Mouse (Mus musculus) c-Kit-negative CD71-positive TER-119-positive erythroid progenitor cells, embryonic 14.5 days (primary cell): Measurements from ENCODE around the gene Vsx1.

ENCODE experiments used
- DNase-seq: peaks from one replicate; pipeline ENCODE4 v3.0.0-alpha.2; 2013; ENCODE audit warnings: low read depth, low spot score

The Vsx1 gene

GRCm38 (mm10) chr2:150667820-150668766 lies 21.1 kb downstream of the Vsx1 start, which contains the start of gene Acss1:
Acss1 (minus strand) TSS chr2:150668500.
- DNase-seq = peak; percentile 67

DNA sequence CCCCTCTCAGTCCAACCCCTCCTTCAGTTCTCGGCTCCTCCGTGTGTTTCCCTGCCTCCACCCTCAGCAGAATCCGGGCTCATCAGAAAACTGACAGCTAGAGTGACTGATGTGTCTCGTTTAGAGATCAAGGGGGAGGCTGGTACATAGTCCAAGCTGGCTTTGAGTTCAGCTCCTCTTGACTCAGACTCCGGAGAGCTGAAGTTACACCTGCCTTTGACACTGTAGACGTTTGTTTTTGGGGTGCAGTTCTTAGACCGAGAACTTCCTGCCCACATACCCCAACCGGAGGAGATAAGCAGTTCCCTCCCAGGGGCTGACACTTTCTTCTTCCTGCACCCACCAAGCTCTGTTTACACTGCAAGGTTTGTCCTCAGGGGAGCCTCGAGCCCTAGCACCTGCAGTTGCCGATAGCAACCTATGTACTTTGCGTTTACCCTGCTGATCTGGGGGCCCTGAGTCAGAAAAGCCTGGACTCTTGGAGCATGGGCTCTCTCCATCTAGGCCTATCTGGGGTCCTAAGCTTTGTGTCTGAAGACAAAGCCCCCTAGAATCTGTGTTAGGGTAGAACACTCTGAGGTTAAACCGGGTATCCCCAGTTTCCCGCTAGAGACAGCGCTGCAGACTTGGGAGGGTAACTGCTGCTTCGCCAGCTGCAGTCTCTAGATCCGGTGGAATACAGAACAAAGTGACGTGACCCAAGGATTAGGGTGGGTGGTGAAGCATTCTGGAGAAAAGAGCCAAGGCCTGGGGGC lies 21.9 kb downstream of the Vsx1 start:
- peak; percentile 45 for DNase-seq

- DNase-seq = no peak
Observed at GRCm38 (mm10) chr2:150666723-150667064, 22.5 kb downstream of the Vsx1 start.

- DNase-seq = peak; percentile 60
Observed at GRCm38 (mm10) chr2:150665534-150666451, 23.4 kb downstream of the Vsx1 start.

DNA sequence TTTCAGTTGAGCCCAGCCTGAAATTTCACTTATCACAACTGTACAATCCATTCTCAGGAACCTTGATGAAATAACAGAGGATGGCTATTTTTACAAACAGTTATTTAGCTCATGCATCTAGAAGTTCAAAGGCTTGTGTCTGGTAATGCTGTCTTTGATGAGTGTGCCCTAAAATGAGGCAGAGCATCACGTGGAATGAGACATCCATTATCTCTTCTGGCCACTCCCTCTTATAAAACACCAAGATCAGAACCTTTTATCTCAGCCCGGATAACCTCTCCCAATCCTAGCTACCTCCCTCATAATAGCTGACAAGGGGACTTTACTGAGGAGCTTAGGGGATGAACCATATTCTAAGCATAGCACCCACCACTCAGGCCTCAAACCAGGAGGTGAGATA lies 24.2 kb downstream of the Vsx1 start:
- peak; percentile 32 for DNase-seq

DNA sequence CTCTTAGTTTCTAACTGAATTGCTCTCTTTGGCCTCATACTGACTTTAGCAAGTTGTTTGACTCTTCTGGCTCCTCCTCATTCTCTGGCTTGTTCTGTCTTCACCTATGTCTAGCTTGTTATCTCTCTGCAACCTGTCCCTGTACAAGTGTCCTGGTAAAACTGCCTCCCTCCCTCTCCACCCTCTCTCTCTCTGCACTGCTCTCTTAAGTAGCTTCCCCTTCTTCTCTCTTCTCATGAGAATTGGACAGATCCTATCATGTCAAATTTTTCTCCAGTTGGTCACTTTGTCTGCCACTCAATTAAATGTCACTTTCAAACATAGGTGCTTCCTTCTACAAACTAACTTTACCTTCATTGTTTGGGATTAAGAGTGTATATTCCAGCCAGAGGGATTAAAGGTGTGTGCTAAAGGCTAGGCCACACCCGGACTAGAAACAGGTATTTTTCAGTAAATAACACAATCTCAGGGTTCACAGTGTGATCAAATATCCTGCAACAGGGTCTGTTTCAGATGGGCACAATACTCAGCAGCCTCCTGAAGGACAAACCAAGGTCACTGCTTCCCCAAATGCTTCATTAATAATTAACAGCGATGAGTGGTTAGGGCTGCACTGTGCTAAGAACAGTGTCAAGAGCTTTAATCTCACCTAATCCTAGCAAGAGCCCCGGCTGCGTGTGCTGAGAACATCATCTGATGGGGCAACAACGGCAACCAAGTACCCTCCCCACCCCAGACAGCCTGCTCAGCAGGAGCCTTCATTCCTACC lies 24.8 kb downstream of the Vsx1 start:
- DNase-seq = peak; percentile 20

GRCm38 (mm10) chr2:150663255-150663654 lies 25.9 kb downstream of the Vsx1 start:
- peak; percentile 52 for DNase-seq

GRCm38 (mm10) chr2:150662007-150662406 lies 27.2 kb downstream of the Vsx1 start:
- no peak for DNase-seq

- DNase-seq = no peak
Observed at GRCm38 (mm10) chr2:150660668-150661451, 28.3 kb downstream of the Vsx1 start.

DNA sequence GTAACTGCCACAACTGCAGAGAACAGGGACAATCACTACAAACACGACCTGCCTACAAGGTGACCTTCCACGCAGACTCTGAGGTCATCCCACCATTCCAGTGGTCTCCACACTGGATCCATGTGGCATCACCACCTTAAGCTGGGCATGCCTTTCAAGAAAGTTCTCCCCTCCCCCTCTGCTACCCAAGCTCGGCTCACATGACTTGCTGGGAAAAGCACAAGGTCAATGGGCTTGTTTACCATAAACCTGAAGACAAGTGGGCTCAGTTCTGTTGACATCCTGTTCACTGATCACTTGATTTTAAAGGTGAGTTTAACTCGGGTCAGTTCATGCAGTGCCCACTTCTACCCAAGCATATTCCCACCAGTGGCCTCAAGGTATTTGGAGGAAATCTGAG lies 29.1 kb downstream of the Vsx1 start:
- no peak for DNase-seq

DNA sequence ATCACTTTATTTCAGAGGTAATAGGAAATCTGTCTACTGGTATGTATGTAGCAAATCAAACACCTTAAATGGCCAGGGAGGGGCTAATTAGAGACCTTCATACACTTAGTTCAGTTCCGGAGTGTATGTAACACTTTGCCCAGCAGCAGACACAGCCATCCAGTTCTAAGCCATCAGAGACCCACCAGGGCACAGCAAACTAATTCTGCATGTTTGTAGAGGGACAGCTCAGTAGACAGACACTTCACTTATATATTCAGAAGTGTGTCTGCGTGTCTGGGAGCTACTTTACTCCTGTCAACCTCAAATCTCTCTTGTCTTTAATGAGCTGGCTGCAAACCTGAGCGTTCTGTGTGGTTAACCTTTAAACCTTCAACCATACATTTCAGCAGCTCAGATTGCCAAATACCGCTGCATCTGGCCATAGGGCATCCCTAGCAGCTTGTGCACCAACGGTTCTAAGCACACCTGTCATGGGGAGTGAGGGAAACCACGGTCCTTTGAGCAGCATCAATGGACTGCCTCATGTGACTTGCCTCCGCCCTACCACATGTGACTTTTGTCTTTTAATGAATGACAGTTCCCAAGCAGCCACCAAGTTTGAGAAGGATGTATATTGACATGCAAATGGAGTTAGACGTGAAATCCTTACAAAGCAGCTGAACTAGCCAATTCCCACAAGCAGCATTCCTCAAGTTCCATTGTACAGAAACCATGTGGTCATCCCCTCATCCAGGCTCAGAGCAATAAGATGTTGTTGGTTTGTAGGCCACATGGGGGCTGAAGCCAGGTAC lies 32.0 kb downstream of the Vsx1 start:
- no peak for DNase-seq

GRCm38 (mm10) chr2:150656112-150656511 lies 33.0 kb downstream of the Vsx1 start:
- DNase-seq = no peak

- DNase-seq = no peak
Observed at GRCm38 (mm10) chr2:150655290-150655689, 33.9 kb downstream of the Vsx1 start.

DNA sequence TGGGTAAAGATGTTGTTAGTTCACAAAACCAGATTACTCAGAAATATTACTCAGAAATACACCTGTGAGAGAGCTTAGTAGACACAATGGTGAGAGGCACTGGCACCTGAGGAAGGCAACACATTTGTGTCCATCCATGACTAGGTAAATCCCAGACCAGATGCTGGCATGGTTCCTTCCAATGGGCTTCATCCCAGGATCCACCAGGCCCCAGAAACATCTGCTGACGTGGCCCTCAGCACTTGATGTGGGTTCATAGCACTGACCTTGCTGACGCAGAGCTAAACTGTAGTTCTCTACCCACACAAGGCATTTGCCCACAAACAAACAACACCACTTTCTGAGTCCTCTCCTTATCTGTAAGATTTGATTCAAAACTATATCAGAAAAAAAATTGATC lies 34.3 kb downstream of the Vsx1 start:
- DNase-seq = no peak

GRCm38 (mm10) chr2:150651366-150651765 lies 37.8 kb downstream of the Vsx1 start:
- no peak for DNase-seq

GRCm38 (mm10) chr2:150650511-150651074 lies 38.6 kb downstream of the Vsx1 start:
- no peak for DNase-seq

DNA sequence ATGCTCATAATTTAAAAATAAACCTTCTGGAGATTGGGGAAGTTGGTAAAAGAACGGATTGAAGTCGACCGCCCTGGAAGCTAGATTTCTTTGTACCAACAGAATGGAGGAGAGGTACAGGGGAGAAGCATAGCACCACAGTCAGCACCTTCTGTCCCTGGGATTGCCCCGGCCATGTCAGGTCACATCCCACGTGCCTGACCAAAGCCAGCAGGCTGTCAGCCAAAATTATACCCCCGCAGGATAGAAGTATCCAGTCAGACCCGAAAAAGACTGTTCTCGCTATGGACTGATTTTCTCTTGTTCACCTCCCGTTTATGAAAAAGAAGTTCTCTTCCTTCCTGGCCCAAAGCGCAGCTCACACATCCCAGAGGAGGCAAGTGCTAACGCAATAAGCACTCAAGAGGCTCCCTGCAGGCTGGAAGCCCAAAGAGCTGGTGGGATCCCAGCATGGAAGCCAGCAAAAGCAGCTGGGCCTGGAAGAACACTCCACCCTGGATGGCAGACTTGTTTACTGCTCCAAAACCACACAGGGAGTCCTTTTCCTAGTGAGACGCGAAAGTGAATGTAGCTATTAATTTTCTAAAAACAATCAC lies 40.8 kb downstream of the Vsx1 start:
- DNase-seq = no peak

GRCm38 (mm10) chr2:150647681-150648299 lies 41.4 kb downstream of the Vsx1 start:
- no peak for DNase-seq
